Mouse (Mus musculus): ENCODE data around the gene Hist1h2af. TPM values are rescaled to one million over a fixed set of nuclear protein-coding genes. Genes with fewer than 3 reads are reported as not detected.

The Hist1h2af gene
- total RNA-seq, 2 experiments from 2014 or later: 27.0 to 28.3 TPM

- DNase-seq (ENCODE audit: extremely low spot score in 1 of 2, low spot score in 2 of 2): no peak
- intact Hi-C loops (cut with DNase I): loop anchor here (5.0 kb wide), 2 partner anchors 99 to 154 kb away; partner anchors contain the start of genes Hist1h1c, Hist1h2ac and Hist1h2bc
Measured at GRCm38 (mm10) chr13:23583387-23584068, 49.8 kb downstream of the Hist1h2af start.

Small RNA genes within 50 kb of the gene (microRNA-seq; reads per million reads assigned to microRNA genes)
- gene Gm44297: not detected
- gene Gm44359: not detected
- gene Gm44394: not detected
- 1.1 reads per million for gene n-TStga1

Other genes with a start within 250 kb of the Hist1h2af start
- 10 to 100 TPM; 38.1 to 40.8 TPM for gene Zfp322a, start 164.7 kb upstream of the Hist1h2af start, total RNA-seq (2021)
- gene Abt1, start 110.0 kb upstream of the Hist1h2af start, total RNA-seq (2021): 1 to 10 TPM; 6.3 to 6.5 TPM
- not detected for gene Btn1a1, start 68.0 kb upstream of the Hist1h2af start, total RNA-seq (2021)
- under 1 TPM; 0.75 to 0.88 TPM for gene Btn2a2, start 45.0 kb upstream of the Hist1h2af start, total RNA-seq (2021)
- gene Hist1h4h, start 2.9 kb upstream of the Hist1h2af start, total RNA-seq (2021): 100 to 1,000 TPM; 265 to 270 TPM
- 10 to 100 TPM in 1 of 2 experiments, 1 to 10 TPM in 1; 9.7 to 10.4 TPM for gene Hist1h3g, start 1.5 kb downstream of the Hist1h2af start, total RNA-seq (2021)
- 1 to 10 TPM; 1.4 to 1.7 TPM for gene Hist1h2bh, start 9.5 kb downstream of the Hist1h2af start, total RNA-seq (2021)
- 10 to 100 TPM; 22.6 to 23.0 TPM for gene Hist1h3f, start 10.1 kb downstream of the Hist1h2af start, total RNA-seq (2021)
- gene Hist1h4f, start 17.7 kb downstream of the Hist1h2af start, total RNA-seq (2021): 100 to 1,000 TPM; 148 to 159 TPM
- 1 to 10 TPM; 4.5 to 5.3 TPM for gene Hist1h1d, start 19.4 kb downstream of the Hist1h2af start, total RNA-seq (2021)
- gene Hist1h3e, start 28.5 kb downstream of the Hist1h2af start, total RNA-seq (2021): 10 to 100 TPM; 65.0 to 81.2 TPM
- gene Hist1h2ae, start 37.3 kb downstream of the Hist1h2af start, total RNA-seq (2021): 10 to 100 TPM in 1 of 2 experiments, 1 to 10 TPM in 1; 9.5 to 14.3 TPM
- 100 to 1,000 TPM in 1 of 2 experiments, 10 to 100 TPM in 1; 94.0 to 103 TPM for gene Hist1h2bg, start 37.5 kb downstream of the Hist1h2af start, total RNA-seq (2021)
- 10 to 100 TPM; 38.1 to 39.3 TPM for gene Hist1h2bf, start 40.3 kb downstream of the Hist1h2af start, total RNA-seq (2021)
- gene Hist1h2ad, start 40.5 kb downstream of the Hist1h2af start, total RNA-seq (2021): 1 to 10 TPM; 5.8 to 9.4 TPM
- 1 to 10 TPM; 8.4 to 9.1 TPM for gene Hist1h3d, start 41.9 kb downstream of the Hist1h2af start, total RNA-seq (2021)
- gene Hist1h4d, start 47.7 kb downstream of the Hist1h2af start, total RNA-seq (2021): 100 to 1,000 TPM; 134 to 145 TPM
- gene Hist1h2be, start 87.2 kb downstream of the Hist1h2af start, total RNA-seq (2021): 1 to 10 TPM; 6.8 to 7.2 TPM
- 10 to 100 TPM; 62.5 to 68.0 TPM for gene Hist1h1e, start 88.7 kb downstream of the Hist1h2af start, total RNA-seq (2021)
- 1 to 10 TPM; 2.4 to 2.9 TPM for gene Hist1h2ac, start 150.0 kb downstream of the Hist1h2af start, total RNA-seq (2021)
- gene Hist1h2bc, start 150.3 kb downstream of the Hist1h2af start, total RNA-seq (2021): 10 to 100 TPM; 17.4 to 21.2 TPM
- not detected for gene Hist1h1t, start 161.9 kb downstream of the Hist1h2af start, total RNA-seq (2021)
- gene Hist1h4c, start 164.5 kb downstream of the Hist1h2af start, total RNA-seq (2021): 100 to 1,000 TPM in 1 of 2 experiments, 10 to 100 TPM in 1; 94.0 to 104 TPM
- 1 to 10 TPM; 2.0 to 2.5 TPM for gene Hfe, start 176.9 kb downstream of the Hist1h2af start, total RNA-seq (2021)
- 10 to 100 TPM; 75.9 to 81.0 TPM for gene Hist1h1c, start 204.9 kb downstream of the Hist1h2af start, total RNA-seq (2021)
- 10 to 100 TPM; 13.2 to 15.0 TPM for gene Hist1h3c, start 211.7 kb downstream of the Hist1h2af start, total RNA-seq (2021)
- gene Hist1h2bb, start 212.8 kb downstream of the Hist1h2af start, total RNA-seq (2021): 10 to 100 TPM; 25.4 to 26.6 TPM
- 10 to 100 TPM; 43.9 to 44.2 TPM for gene Hist1h2ab, start 217.2 kb downstream of the Hist1h2af start, total RNA-seq (2021)
- 10 to 100 TPM; 37.4 to 47.0 TPM for gene Hist1h3b, start 218.4 kb downstream of the Hist1h2af start, total RNA-seq (2021)
- 10 to 100 TPM; 79.7 to 80.1 TPM for gene Hist1h4b, start 223.1 kb downstream of the Hist1h2af start, total RNA-seq (2021)
- gene Hist1h4a, start 227.3 kb downstream of the Hist1h2af start, total RNA-seq (2021): 10 to 100 TPM; 77.4 to 83.3 TPM
- gene Hist1h3a, start 228.5 kb downstream of the Hist1h2af start, total RNA-seq (2021): 10 to 100 TPM; 53.3 to 58.4 TPM
- 10 to 100 TPM; 32.9 to 36.8 TPM for gene Hist1h1a, start 229.8 kb downstream of the Hist1h2af start, total RNA-seq (2021)
- gene Trim38, start 236.0 kb downstream of the Hist1h2af start, total RNA-seq (2021): under 1 TPM; 0.36 to 0.54 TPM

All from left cerebral cortex, postnatal 10 days (tissue).